In the genomic region with DNA sequence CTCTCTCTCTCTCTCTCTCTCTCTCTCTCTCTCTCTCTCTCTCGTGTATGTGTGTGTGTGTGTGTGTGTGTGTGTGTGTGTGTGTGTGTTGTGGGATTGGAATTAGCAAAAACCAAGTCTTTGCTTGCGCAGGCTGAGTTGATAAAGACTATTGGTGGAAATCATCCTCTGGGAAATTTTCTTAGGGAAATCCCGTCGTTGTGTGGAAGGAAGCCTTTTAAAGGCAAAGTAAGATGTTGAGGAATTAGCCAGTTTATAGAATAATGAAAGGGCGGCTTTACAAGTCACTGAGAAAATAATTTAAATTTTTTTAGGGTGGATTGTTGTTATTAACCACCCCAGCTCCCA, we compare ENCODE assay signal across 8 mouse cellular contexts. TPM values are rescaled to one million over a fixed set of nuclear protein-coding genes. Genes with fewer than 3 reads are reported as not detected.
DNase-seq lines count a peak whose midpoint lies in the region; ATAC-seq lines count a peak whose summit lies in the region.

No protein-coding gene starts in this region.

- WGBS in heart, embryonic 13.5 days, result 8% methylated on average over 4 of the region's 5 CpGs
- WGBS in liver, embryonic 12.5 days (ENCODE audit: insufficient replicate concordance), result 21% methylated on average over 4 of the region's 5 CpGs
- WGBS in stomach, embryonic 16.5 days, result 2% methylated on average over 5 of the region's 5 CpGs

- H3K9ac ChIP-seq in heart, embryonic 13.5 days, result peak overlapping the region; percentile 92
- H3K9ac ChIP-seq in liver, embryonic 12.5 days, result peak overlapping the region; percentile 96
- H3K9ac ChIP-seq in stomach, embryonic 16.5 days (ENCODE audit: low read length), result no peak overlapping the region

- ATAC-seq in heart, embryonic 13.5 days (ENCODE audit: extremely low read depth, insufficient number of reproducible peaks, low FRiP score, low TSS enrichment), result no peak
- ATAC-seq in liver, embryonic 12.5 days, result no peak
- no peak for ATAC-seq in stomach, embryonic 16.5 days (ENCODE audit: insufficient read depth, low FRiP score)

- H3K27me3 ChIP-seq in heart, embryonic 13.5 days (replicated peaks), result no peaks in the 10 kb centered on the region
- peaks cover 6% of the 10 kb centered on the region for H3K27me3 ChIP-seq in liver, embryonic 12.5 days (replicated peaks)
- no peaks in the 10 kb centered on the region for H3K27me3 ChIP-seq in stomach, embryonic 16.5 days (ENCODE audit: control insufficient read depth, insufficient read depth, low read length)

- H3K36me3 ChIP-seq in heart, embryonic 13.5 days, result no peaks in the 10 kb centered on the region
- no peaks in the 10 kb centered on the region for H3K36me3 ChIP-seq in liver, embryonic 12.5 days
- no peaks in the 10 kb centered on the region for H3K36me3 ChIP-seq in stomach, embryonic 16.5 days (ENCODE audit: control insufficient read depth, insufficient read depth, low read length)

- H3K4me2 ChIP-seq in heart, embryonic 13.5 days, result peak overlapping the region; percentile 88
- H3K4me2 ChIP-seq in liver, embryonic 12.5 days, result peak overlapping the region; percentile 99
- peak overlapping the region; percentile 71 for H3K4me2 ChIP-seq in stomach, embryonic 16.5 days (ENCODE audit: low read depth, low read length)

- peak overlapping the region; percentile 91 for H3K4me3 ChIP-seq in heart, embryonic 13.5 days
- H3K4me3 ChIP-seq in liver, embryonic 12.5 days, result peak overlapping the region; percentile 89
- H3K4me3 ChIP-seq in stomach, embryonic 16.5 days (replicated peaks; ENCODE audit: low read length), result peak overlapping the region; percentile 65

- peaks cover 53% of the 10 kb centered on the region for H3K4me1 ChIP-seq in heart, embryonic 13.5 days
- peaks cover 43% of the 10 kb centered on the region for H3K4me1 ChIP-seq in liver, embryonic 12.5 days
- H3K4me1 ChIP-seq in stomach, embryonic 16.5 days (ENCODE audit: control insufficient read depth, insufficient read depth, low read length), result peaks cover 5% of the 10 kb centered on the region; the same call in 1 of the 2 replicates

- intact Hi-C loops in gastrocnemius, postnatal 14 days (cut with DNase I; ENCODE audit: low total_unique reads), result no loop called here

- H3K9me3 ChIP-seq in heart, embryonic 13.5 days, result no peaks in the 10 kb centered on the region
- H3K9me3 ChIP-seq in liver, embryonic 12.5 days (replicated peaks), result no peaks in the 10 kb centered on the region
- no peaks in the 10 kb centered on the region for H3K9me3 ChIP-seq in stomach, embryonic 16.5 days (replicated peaks; ENCODE audit: control insufficient read depth, low read length)

- peak overlapping the region; percentile 42; the same call in 1 of the 2 replicates for H3K27ac ChIP-seq in heart, embryonic 13.5 days (replicated peaks)
- H3K27ac ChIP-seq in liver, embryonic 12.5 days, result no peak overlapping the region
- H3K27ac ChIP-seq in stomach, embryonic 16.5 days (ENCODE audit: low read length), result no peak overlapping the region

- DNase-seq in gastrocnemius, adult 18-20 months (ENCODE audit: low spot score), result peak; percentile 6
- no peak for DNase-seq in gastrocnemius, postnatal 14 days
- DNase-seq in Muller cell, postnatal 12 days (ENCODE audit: inconsistent ontology term), result peak; percentile 22
- DNase-seq in adrenal gland, adult 2 months, result no peak
- no peak for DNase-seq in ovary, postnatal 14 days (ENCODE audit: low spot score)

RNA-seq across cellular contexts. Expression of a gene that starts 1.5 kb away (rescaled TPM):
- total RNA-seq in gastrocnemius, adult 18-20 months (2021), result 1 to 10 TPM; 2.0 to 5.9 TPM
- 1 to 10 TPM; 6.4 to 6.5 TPM for total RNA-seq in gastrocnemius, postnatal 14 days (2021)
- polyA plus RNA-seq in heart, embryonic 13.5 days (2015; fragmentation: Nextera tagmentation; extraction: Ambion mirVana), result 3.4 and 3.7 TPM in 2 replicates
- 1.2 and 1.5 TPM in 2 replicates for polyA plus RNA-seq in liver, embryonic 12.5 days (2016; fragmentation: Nextera tagmentation; extraction: Ambion mirVana)
- polyA plus RNA-seq in stomach, embryonic 16.5 days (2015; fragmentation: Nextera tagmentation; extraction: Ambion mirVana), result 2.5 and 3.4 TPM in 2 replicates
- total RNA-seq in adrenal gland, adult 2 months (2021), result 10 to 100 TPM; 16.6 to 36.3 TPM
- polyA plus RNA-seq in adrenal gland, adult 2 months (2012; rRNA removed), result 1.2 and 1.5 TPM in 2 replicates

RNA-seq across cellular contexts. Expression of a gene that starts 16.7 kb away (rescaled TPM):
- 100 to 1,000 TPM; 218 to 227 TPM for total RNA-seq in gastrocnemius, adult 18-20 months (2021)
- 100 to 1,000 TPM; 163 to 192 TPM for total RNA-seq in gastrocnemius, postnatal 14 days (2021)
- polyA plus RNA-seq in heart, embryonic 13.5 days (2015; fragmentation: Nextera tagmentation; extraction: Ambion mirVana), result 159 and 171 TPM in 2 replicates
- polyA plus RNA-seq in liver, embryonic 12.5 days (2016; fragmentation: Nextera tagmentation; extraction: Ambion mirVana), result 417 TPM in 2 replicates
- polyA plus RNA-seq in stomach, embryonic 16.5 days (2015; fragmentation: Nextera tagmentation; extraction: Ambion mirVana), result 119 and 126 TPM in 2 replicates
- total RNA-seq in adrenal gland, adult 2 months (2021), result 100 to 1,000 TPM; 730 to 855 TPM
- polyA plus RNA-seq in adrenal gland, adult 2 months (2012; rRNA removed), result 540 and 603 TPM in 2 replicates

RNA-seq across cellular contexts. Expression of a gene that starts 29.8 kb away (rescaled TPM):
- total RNA-seq in gastrocnemius, adult 18-20 months (2021), result 1 to 10 TPM; 2.0 to 2.8 TPM
- total RNA-seq in gastrocnemius, postnatal 14 days (2021), result 1 to 10 TPM; 1.6 to 1.9 TPM
- polyA plus RNA-seq in heart, embryonic 13.5 days (2015; fragmentation: Nextera tagmentation; extraction: Ambion mirVana), result 6.9 and 7.2 TPM in 2 replicates
- 1.7 and 1.8 TPM in 2 replicates for polyA plus RNA-seq in liver, embryonic 12.5 days (2016; fragmentation: Nextera tagmentation; extraction: Ambion mirVana)
- polyA plus RNA-seq in stomach, embryonic 16.5 days (2015; fragmentation: Nextera tagmentation; extraction: Ambion mirVana), result 5.5 and 5.7 TPM in 2 replicates
- total RNA-seq in adrenal gland, adult 2 months (2021), result 1 to 10 TPM; 4.9 to 6.1 TPM
- polyA plus RNA-seq in adrenal gland, adult 2 months (2012; rRNA removed), result 0.91 and 1.7 TPM in 2 replicates

Comparison
In these comparisons a context has a peak if more than half of its experiments do, and no peak if none do; other contexts are left out.
1. DNase-seq: peak in gastrocnemius, adult 18-20 months (single experiment) and Muller cell, postnatal 12 days (single experiment); none in gastrocnemius, postnatal 14 days (single experiment), adrenal gland, adult 2 months (single experiment) and ovary, postnatal 14 days (single experiment).
2. Peak in every context shown above with its lines, with median percentiles within 50 percentile points of each other: H3K4me2 ChIP-seq and H3K4me3 ChIP-seq.